Mouse (Mus musculus): ENCODE data around the gene Rbfox1. TPM values are rescaled to one million over a fixed set of nuclear protein-coding genes. Genes with fewer than 3 reads are reported as not detected.

The Rbfox1 gene
- total and polyA plus RNA-seq, 2 experiments from 2014 or later: 129 to 214 TPM

DNA sequence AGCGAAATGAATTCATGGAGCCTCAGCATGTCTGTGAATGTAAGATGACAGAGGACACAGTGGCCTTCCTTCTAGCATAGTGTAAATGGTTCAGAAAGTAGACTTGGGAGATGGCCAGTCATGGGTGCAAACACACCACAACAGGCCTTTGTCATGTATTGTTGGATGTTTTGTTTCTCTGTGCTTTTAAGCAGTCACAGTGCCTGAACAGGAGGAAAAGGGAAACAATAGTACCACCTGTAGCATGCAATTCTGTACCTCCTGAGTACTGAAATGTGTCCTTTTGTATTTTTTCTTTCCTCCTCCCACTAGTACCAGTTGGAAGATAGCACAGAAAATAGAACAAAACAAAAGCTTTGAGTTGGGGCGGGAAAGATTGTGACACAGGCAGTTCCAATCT, 968.6 kb downstream of the Rbfox1 start:
- Histone ChIP-seq H3K36me3 (ENCODE audit: insufficient read depth) (no peaks in the 10 kb centered on the region), H3K27ac (ENCODE audit: low read depth, low read length) (no peak overlapping the region), H3K4me1 (ENCODE audit: insufficient read depth) (no peaks in the 10 kb centered on the region), H3K4me2 (ENCODE audit: low read depth) (no peak overlapping the region), H3K27me3 (ENCODE audit: insufficient read depth, low read length) (no peaks in the 10 kb centered on the region), H3K9ac (no peak overlapping the region), H3K4me3 (ENCODE audit: low read depth, low read length) (no peak overlapping the region), H3K9me3 (ENCODE audit: low read length) (no peaks in the 10 kb centered on the region)
- WGBS: 59% methylated on average over 2 of the region's 2 CpGs
- TF ChIP-seq CTCF (IDR thresholded peaks at IDR 0.05; ENCODE audit: low read depth): no peak
- ATAC-seq (no peak), DNase-seq (no peak)

DNA sequence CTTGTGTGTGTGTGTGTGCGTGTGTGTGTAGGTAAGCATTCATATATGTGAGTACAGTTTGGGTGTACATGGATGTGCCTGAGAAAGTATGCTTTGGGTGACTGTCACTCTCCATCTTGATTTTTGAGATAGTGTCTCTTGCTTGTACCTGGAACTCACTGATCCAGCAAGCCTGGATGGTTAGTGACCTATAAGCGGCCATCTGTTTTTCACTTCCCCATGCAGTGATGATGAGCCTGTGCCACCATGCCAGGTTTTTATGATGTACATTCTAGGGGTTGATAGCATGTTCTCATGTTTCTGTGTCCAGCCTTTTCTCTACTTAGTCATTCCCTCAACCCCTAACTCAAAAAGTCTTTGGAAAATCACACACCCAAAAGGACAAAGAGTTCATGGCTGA, 976.5 kb downstream of the Rbfox1 start:
- H3K4me3 ChIP-seq (ENCODE audit: low read depth, low read length): no peak overlapping the region
- WGBS: 97% methylated on average over 2 of the region's 2 CpGs
- no peak overlapping the region for H3K27ac ChIP-seq (ENCODE audit: low read depth, low read length)
- no peak overlapping the region for H3K4me2 ChIP-seq (ENCODE audit: low read depth)
- no peaks in the 10 kb centered on the region for H3K27me3 ChIP-seq (ENCODE audit: insufficient read depth, low read length)
- no peaks in the 10 kb centered on the region for H3K36me3 ChIP-seq (ENCODE audit: insufficient read depth)
- no peaks in the 10 kb centered on the region for H3K4me1 ChIP-seq (ENCODE audit: insufficient read depth)
- DNase-seq: no peak
- H3K9me3 ChIP-seq (ENCODE audit: low read length): no peaks in the 10 kb centered on the region
- TF ChIP-seq CTCF (IDR thresholded peaks at IDR 0.05; ENCODE audit: low read depth): no peak
- no peak for ATAC-seq
- no peak overlapping the region for H3K9ac ChIP-seq

DNA sequence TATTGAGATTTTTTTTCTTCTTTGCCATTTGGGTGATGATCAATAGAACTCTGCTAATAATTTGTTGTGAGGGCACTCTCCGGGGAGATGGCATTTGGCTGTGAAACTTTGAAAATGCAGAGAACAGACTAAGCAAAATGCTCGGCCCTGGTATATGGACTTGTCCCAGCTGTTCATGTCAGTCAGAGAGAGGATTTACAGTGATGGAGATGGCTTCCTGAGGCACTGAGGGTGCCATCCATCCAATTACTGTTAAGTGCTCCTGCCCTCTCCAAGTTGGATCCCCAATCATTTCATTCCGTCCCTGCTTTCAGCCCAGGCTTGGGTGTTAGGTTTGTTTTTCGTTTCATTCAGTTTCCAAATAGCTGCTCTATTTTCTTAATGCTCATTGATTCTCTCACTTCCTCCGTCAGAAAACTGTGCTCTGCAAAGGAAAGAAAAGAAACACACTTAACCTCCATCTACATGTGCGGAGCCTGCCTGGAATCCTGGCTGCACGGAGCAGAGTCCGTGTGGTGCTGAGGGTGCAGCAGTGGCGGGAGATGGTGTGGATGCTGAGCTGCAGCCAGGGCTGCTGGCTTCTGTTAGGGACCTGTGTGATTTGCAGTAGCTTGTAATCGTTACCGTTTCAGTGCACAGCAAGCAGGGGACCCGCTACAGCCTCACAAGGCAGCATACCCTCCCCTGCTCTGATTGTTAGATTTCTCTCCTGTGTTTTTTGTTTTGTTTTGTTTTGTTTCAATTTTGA, 997.7 kb downstream of the Rbfox1 start:
- Histone ChIP-seq H3K27ac (ENCODE audit: low read depth, low read length) (peak overlapping the region; percentile 29; the same call in 1 of the 2 replicates), H3K4me3 (ENCODE audit: low read depth, low read length) (no peak overlapping the region), H3K4me1 (ENCODE audit: insufficient read depth) (peaks cover 11% of the 10 kb centered on the region; the same call in 1 of the 2 replicates), H3K9me3 (ENCODE audit: low read length) (no peaks in the 10 kb centered on the region), H3K27me3 (ENCODE audit: insufficient read depth, low read length) (no peaks in the 10 kb centered on the region), H3K9ac (peak overlapping the region; percentile 43; the same call in 1 of the 2 replicates), H3K36me3 (ENCODE audit: insufficient read depth) (no peaks in the 10 kb centered on the region), H3K4me2 (ENCODE audit: low read depth) (peak overlapping the region; percentile 32)
- no peak for TF ChIP-seq CTCF (IDR thresholded peaks at IDR 0.05; ENCODE audit: low read depth)
- DNase-seq (no peak), ATAC-seq (no peak)
- WGBS: 15% methylated on average over 12 of the region's 12 CpGs

DNA sequence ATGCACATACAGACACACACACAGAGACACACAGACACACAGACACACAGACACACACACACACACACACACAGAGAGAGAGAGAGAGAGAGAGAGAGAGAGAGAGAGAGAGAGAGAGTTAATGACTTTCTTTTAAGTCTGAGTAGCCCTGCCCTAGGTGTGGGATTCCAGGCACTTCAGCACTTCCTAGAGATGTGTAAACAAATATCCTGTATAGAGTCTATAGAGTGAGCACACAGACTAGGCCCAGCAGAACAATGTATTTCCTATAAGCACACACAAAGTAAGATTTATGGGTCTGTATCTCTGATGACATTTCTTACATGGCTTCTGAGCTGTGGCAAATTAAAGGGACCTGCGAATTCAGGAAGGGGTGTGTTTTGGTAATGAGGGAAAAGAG, 998.6 kb downstream of the Rbfox1 start:
- H3K27me3 ChIP-seq (ENCODE audit: insufficient read depth, low read length): no peaks in the 10 kb centered on the region
- ATAC-seq (no peak), DNase-seq (no peak)
- no peak for TF ChIP-seq CTCF (IDR thresholded peaks at IDR 0.05; ENCODE audit: low read depth)
- H3K9ac ChIP-seq: no peak overlapping the region
- no peak overlapping the region for H3K4me2 ChIP-seq (ENCODE audit: low read depth)
- no peaks in the 10 kb centered on the region for H3K9me3 ChIP-seq (ENCODE audit: low read length)
- no peaks in the 10 kb centered on the region for H3K36me3 ChIP-seq (ENCODE audit: insufficient read depth)
- peaks cover 11% of the 10 kb centered on the region; the same call in 1 of the 2 replicates for H3K4me1 ChIP-seq (ENCODE audit: insufficient read depth)
- H3K27ac ChIP-seq (ENCODE audit: low read depth, low read length): no peak overlapping the region
- 24% methylated on average over 1 of the region's 1 CpGs for WGBS
- no peak overlapping the region for H3K4me3 ChIP-seq (ENCODE audit: low read depth, low read length)

DNA sequence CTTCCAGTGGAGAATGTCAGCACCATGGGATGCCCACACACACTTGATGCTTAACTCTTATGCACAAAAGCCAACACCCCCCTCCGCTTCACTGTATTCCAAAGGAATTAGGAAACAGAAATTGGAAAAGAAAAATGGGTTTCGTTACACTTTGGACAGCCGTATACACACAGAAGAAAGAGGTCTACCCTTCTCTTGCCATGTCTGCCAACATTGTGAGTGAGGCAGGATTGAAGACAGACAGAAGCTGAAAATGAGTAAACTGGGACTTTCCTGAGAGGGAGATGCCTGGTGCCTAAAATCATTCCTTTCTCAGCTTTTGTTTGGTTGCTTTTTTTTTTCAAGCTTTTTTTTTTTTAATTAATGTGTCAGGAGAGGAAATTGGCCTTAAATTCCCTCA, 1000.5 kb downstream of the Rbfox1 start:
- Histone ChIP-seq H3K9ac (no peak overlapping the region), H3K9me3 (ENCODE audit: low read length) (no peaks in the 10 kb centered on the region), H3K4me2 (ENCODE audit: low read depth) (no peak overlapping the region), H3K27me3 (ENCODE audit: insufficient read depth, low read length) (no peaks in the 10 kb centered on the region), H3K4me1 (ENCODE audit: insufficient read depth) (peaks cover 11% of the 10 kb centered on the region; the same call in 1 of the 2 replicates), H3K4me3 (ENCODE audit: low read depth, low read length) (no peak overlapping the region), H3K27ac (ENCODE audit: low read depth, low read length) (no peak overlapping the region), H3K36me3 (ENCODE audit: insufficient read depth) (no peaks in the 10 kb centered on the region)
- WGBS: 58% methylated on average over 3 of the region's 3 CpGs
- no peak for TF ChIP-seq CTCF (IDR thresholded peaks at IDR 0.05; ENCODE audit: low read depth)
- ATAC-seq: no peak
- no peak for DNase-seq

DNA sequence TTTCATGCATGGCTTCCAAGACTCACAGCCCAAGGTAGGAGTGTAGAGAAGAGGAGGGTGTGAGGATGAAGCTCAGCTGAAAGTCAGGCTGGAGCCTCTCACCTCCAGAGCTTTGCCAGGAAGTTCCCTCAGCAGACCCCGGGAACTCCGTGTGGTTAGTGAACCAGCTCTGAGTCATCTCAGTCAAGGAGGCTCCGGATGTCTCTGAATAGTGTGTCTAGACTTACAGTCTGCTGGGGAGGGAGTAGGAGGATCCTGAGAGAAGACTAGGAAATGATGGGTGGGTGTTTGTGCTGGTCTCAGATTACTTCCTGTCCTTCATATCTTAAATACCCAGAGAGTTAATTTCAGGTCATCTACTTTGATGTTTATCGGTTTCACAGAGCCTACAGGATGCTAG, 1004.1 kb downstream of the Rbfox1 start:
- no peak overlapping the region for H3K4me3 ChIP-seq (ENCODE audit: low read depth, low read length)
- no peaks in the 10 kb centered on the region for H3K4me1 ChIP-seq (ENCODE audit: insufficient read depth)
- ATAC-seq (no peak), DNase-seq (no peak)
- 82% methylated on average over 4 of the region's 4 CpGs for WGBS
- H3K9ac ChIP-seq: no peak overlapping the region
- no peak overlapping the region for H3K4me2 ChIP-seq (ENCODE audit: low read depth)
- H3K9me3 ChIP-seq (ENCODE audit: low read length): no peaks in the 10 kb centered on the region
- TF ChIP-seq CTCF (IDR thresholded peaks at IDR 0.05; ENCODE audit: low read depth): no peak
- H3K27me3 ChIP-seq (ENCODE audit: insufficient read depth, low read length): no peaks in the 10 kb centered on the region
- no peaks in the 10 kb centered on the region for H3K36me3 ChIP-seq (ENCODE audit: insufficient read depth)
- H3K27ac ChIP-seq (ENCODE audit: low read depth, low read length): no peak overlapping the region

DNA sequence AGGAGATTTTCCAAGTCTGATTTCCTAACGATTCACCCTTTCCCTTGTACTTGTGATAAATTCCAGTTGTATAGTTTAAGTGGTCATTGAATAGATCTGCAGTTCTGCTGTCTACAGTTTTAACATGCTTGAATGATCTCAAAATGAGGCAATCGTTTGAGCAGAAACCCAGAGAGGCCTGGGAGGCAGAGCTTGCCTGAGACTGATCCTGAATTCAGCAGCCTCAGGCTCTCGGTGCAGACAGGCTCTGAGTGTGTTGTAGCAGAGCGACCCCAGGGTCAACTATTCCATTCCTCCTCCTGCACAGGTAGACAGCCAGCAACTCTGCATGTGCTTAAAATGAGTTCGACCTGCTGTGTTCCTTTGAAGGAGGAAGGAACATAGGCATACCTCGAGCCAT, 1012.6 kb downstream of the Rbfox1 start:
- TF ChIP-seq CTCF (IDR thresholded peaks at IDR 0.05; ENCODE audit: low read depth): no peak
- ATAC-seq (no peak), DNase-seq (no peak)
- Histone ChIP-seq H3K9me3 (ENCODE audit: low read length) (no peaks in the 10 kb centered on the region), H3K36me3 (ENCODE audit: insufficient read depth) (no peaks in the 10 kb centered on the region), H3K9ac (no peak overlapping the region), H3K4me2 (ENCODE audit: low read depth) (no peak overlapping the region), H3K27ac (ENCODE audit: low read depth, low read length) (no peak overlapping the region), H3K4me1 (ENCODE audit: insufficient read depth) (no peaks in the 10 kb centered on the region), H3K27me3 (ENCODE audit: insufficient read depth, low read length) (no peaks in the 10 kb centered on the region), H3K4me3 (ENCODE audit: low read depth, low read length) (no peak overlapping the region)
- 39% methylated on average over 6 of the region's 6 CpGs for WGBS

Data from forebrain, postnatal 0 days (tissue).